Mouse (Mus musculus) liver, adult 10 weeks (tissue): ENCODE results near the gene Spata2. TPM values are rescaled to one million over a fixed set of nuclear protein-coding genes. Genes with fewer than 3 reads are reported as not detected.

Experiments used
- polyA plus RNA-seq: library from polyadenylated mRNA; stranded (reverse); fragments of 350-450 nt; fragmentation: Illumina TruSeq; extraction: RNeasy Lipid Tissue Mini Kit (QIAGEN cat#74804); gene quantifications from one replicate; pipeline ENCODE4 v1.2.3, GENCODE M21; 2014; ENCODE audit warnings: low read depth, low replicate concordance

Gene Spata2
- 1.7 TPM for polyA plus RNA-seq

DNA sequence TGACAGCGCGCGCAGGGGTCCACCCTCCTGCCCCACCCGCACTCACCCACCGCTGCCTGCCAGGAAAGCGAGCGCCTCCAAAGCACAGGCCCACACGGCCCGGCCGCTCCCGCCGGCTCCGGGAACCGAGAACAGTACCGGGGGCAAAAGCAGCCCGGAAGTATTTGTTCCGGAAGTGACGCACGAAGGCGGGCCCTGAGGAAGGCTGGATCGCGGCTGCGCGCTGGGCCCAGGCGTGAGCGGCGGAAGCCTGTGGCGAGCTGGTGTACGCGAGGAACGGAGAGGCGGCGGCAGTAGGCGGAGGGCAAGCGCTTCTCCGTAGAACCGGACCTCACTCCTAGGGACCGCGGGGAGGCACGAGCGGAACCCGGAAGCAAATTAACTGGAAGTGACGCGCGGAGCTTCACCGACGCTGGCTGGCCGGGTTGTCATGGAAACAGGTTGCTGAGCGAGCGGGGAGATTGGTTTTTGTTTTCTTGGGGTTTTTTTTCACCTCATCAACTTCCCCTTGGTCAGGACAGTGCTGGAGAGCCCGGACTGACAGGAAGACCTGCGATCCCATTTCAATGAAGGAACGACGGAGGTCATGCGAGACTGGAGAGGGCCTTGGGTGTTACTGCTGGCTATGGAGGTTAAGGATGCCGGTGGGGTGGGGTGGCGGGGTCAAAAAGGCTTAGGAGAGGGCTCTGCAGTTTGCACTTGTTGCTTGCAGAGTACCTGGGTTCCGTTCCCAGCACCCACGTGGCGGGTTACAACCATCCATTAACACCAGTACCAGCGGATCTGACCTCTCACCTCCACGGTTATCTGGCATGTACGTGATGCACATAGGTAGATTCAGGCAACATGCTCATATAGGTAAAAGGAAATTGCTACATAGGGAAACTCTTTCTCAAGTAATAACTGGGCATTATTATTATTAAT is at the start of gene Spata2:
Spata2 (minus strand) TSS at position 175 of the 924 bp plus-strand sequence.

DNA sequence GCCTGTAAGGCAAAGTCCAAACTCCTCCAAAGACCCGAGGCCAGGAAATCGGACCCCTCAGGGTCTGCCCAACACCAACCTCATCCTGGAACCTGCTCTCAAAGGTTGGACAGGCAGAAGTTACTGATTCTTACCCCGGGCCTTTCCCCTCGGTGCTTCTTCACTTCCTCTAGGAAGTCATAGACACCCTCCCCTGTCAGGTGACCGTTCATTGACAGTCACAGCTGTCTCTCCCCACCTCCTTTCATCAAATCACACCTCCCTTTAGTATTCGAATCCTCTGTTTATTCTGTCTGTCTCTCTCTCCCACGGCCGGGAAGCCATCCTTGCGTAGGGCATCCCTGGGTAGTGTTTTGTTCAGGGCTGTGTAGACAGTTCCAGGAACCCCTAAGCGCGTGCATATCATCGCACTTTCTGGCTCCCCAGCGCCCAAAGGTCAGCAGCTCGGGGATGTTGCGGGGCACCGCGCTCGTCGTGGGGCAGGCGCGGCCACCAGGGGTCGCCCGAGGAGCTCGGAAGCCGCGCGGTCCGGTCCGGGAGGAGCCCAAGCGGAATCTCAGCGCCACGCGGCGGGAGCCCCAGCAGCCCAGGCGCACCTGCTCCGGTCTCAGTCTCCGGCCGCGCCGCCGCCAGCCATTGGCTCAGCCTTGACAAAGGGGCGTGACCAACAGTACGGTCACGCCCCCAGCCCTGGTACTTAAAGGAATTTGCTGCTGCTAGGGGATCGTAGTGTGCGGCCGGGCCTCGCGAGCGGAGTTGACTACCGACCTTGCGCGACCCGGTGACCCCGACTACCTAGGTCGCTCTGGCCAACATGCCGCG is 45.0 kb upstream of the Spata2 start, which contains the start of gene Snai1:
Snai1 (plus strand) TSS at position 720 of the 822 bp plus-strand sequence.

DNA sequence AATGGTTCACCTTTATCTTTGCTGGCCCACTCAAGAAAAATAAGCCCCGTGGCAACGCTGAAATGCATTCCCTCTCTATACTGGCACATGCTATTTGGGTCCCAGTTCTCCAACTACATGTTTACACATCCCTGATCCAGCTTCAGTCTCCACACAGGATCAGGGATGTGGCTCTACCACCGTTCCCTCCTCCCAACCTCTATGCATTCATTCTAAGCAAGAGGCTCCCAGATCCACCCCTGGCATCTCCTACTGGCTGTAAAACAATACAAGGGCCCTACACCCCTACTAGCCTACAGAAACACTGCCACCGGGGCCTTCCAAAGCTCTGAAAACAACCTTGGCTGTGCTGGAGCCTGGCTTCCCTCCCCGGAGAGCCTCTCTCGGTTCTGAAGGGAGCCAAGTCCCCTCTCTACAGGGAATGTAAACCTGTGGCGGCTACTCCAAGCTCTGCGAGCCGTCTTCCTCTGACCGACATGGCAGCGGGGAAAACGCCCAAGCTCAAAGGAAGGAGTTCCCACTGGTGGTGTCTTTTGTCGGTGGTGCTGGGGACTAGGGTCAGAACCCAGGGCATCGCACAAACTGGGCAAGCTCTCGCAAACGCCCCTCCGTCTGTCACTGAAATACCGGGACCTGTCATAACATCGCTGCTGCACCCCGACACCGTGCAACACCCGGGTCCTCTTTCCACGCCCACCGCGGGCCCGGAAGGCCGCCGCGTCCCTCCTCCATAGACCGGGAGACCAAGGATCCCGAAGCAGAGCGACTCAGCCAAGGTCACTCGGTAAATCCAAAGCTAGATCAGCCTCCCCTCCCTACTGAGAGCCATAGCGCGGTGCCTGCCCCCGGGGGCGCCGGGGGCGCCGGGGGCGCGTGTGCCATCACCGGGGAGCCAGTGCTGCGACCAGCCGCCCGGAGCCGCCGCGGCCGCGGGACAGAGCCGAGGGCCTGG is 654 bp downstream of the Spata2 start, which contains the start of gene Rnf114:
Rnf114 (plus strand) TSS at position 889 of the 952 bp plus-strand sequence.

Other genes starting within 250 kb of the Spata2 start
- 5.0 TPM for gene B4galt5, start 143.7 kb downstream of the Spata2 start, polyA plus RNA-seq
- gene Slc9a8, start 71.2 kb downstream of the Spata2 start, polyA plus RNA-seq = 10.3 TPM
- 19.9 TPM for gene Rnf114, start 242 bp downstream of the Spata2 start, polyA plus RNA-seq
- not detected for gene Snai1, start 45.3 kb upstream of the Spata2 start, polyA plus RNA-seq
- gene Ube2v1, start 139.2 kb upstream of the Spata2 start, polyA plus RNA-seq = 45.4 TPM
- gene Gm20431, start 168.6 kb upstream of the Spata2 start, polyA plus RNA-seq = not detected
- gene Cebpb, start 196.0 kb upstream of the Spata2 start, polyA plus RNA-seq = 21.7 TPM
- 2.5 TPM for gene Tmem189, start 196.9 kb upstream of the Spata2 start, polyA plus RNA-seq